Mouse (Mus musculus) spleen, adult 2 months (tissue): ENCODE results near the gene Fbxo34.

Experiments used
- CTCF ChIP-seq: fragments of 200-500 bp; IDR thresholded peaks from 2 replicates; pipeline ENCODE4 v1.5.1; 2011; ENCODE audit warnings: mild to moderate bottlenecking, inconsistent platforms; ENCODE audit not compliant: insufficient read depth, insufficient read length, insufficient replicate concordance; ENCODE audit errors: extremely low read depth
- POLR2A ChIP-seq: fragments of 200-500 bp; IDR thresholded peaks from 2 replicates; pipeline ENCODE4 v1.6.1; 2011; ENCODE audit warnings: low read depth, low read length, inconsistent platforms

GRCm38 (mm10) chr14:47527833-47528232 lies 77.6 kb downstream of the Fbxo34 start:
- TF ChIP-seq CTCF (no peak), POLR2A (no peak)
